Mouse (Mus musculus) heart, adult 2 months (tissue): ENCODE results near the gene Dok5.

Source experiments
- CTCF ChIP-seq: fragments of 200-600 bp; IDR thresholded peaks from 2 replicates; pipeline ENCODE4 v1.8.1; 2022; ENCODE audit warnings: antibody characterized with exemption, mild to moderate bottlenecking, moderate library complexity
- POLR2A ChIP-seq: fragments of 200-500 bp; IDR thresholded peaks from 2 replicates; pipeline ENCODE4 v1.6.1; 2011; ENCODE audit warnings: mild to moderate bottlenecking, low read depth, low read length, control low read depth; ENCODE audit not compliant: insufficient read depth

- TF ChIP-seq CTCF = no peak
- TF ChIP-seq POLR2A = no peak
Measured at GRCm38 (mm10) chr2:170887984-170888383, 156.4 kb downstream of the Dok5 start.
